In genomic region chr11:121516906-121517305, GRCm38 (mm10) we compare ENCODE assay signal across 19 mouse cellular contexts. TPM values are rescaled to one million over a fixed set of nuclear protein-coding genes. Genes with fewer than 3 reads are reported as not detected.
DNase-seq lines count a peak whose midpoint lies in the region; ATAC-seq and TF ChIP-seq lines count a peak whose summit lies in the region.
"Had no signal": no experiment of that assay in that cellular context is flagged by ENCODE, and none has a peak within 500 bp of the region (broad histone marks: within the 10 kb centered on the region; RNA-seq: fewer than 3 reads in every experiment).

No protein-coding gene starts in this region.

- peaks cover 14% of the 10 kb centered on the region; the same call in 1 of the 2 replicates for H3K79me2 ChIP-seq in liver, adult 2 months (ENCODE audit: control insufficient read depth, insufficient read depth, low read length)

- peak overlapping the region; percentile 60 for H3K9ac ChIP-seq in liver, adult 2 months (ENCODE audit: low read depth, low read length)
- H3K9ac ChIP-seq in liver, embryonic 11.5 days (ENCODE audit: low read depth, low read length) = no peak overlapping the region
- no peak overlapping the region for H3K9ac ChIP-seq in intestine, embryonic 16.5 days (ENCODE audit: low read depth, low read length)
- H3K9ac ChIP-seq in stomach, embryonic 16.5 days (ENCODE audit: low read length) = no peak overlapping the region
- H3K9ac ChIP-seq: embryonic facial prominence, embryonic 12.5 days; heart, embryonic 12.5 days; hindbrain, embryonic 15.5 days; liver, embryonic 13.5 days had no signal

- WGBS in liver, adult 2 months = 10% methylated on average over 3 of the region's 3 CpGs
- 89% methylated on average over 3 of the region's 3 CpGs for WGBS in liver, embryonic 11.5 days
- WGBS in intestine, embryonic 16.5 days = 56% methylated on average over 3 of the region's 3 CpGs
- WGBS in stomach, embryonic 16.5 days = 55% methylated on average over 3 of the region's 3 CpGs

- DNase-seq in liver, adult 2 months (ENCODE audit: extremely low read depth, low read depth, low spot score) = peak; percentile 96
- no peak for DNase-seq in liver, embryonic 11.5 days (ENCODE audit: low spot score)
- peak; percentile 67 for DNase-seq in kidney, postnatal 14 days
- no peak for DNase-seq in c-Kit-positive CD71-positive TER-119-positive erythroid progenitor cells, embryonic 14.5 days (ENCODE audit: low spot score)
- no peak for DNase-seq in left cerebral cortex, adult 8-10 months (ENCODE audit: low spot score in 2 of 2)
- DNase-seq: adrenal gland, postnatal 25 days; cerebellum, adult 2 months; heart, postnatal 36 days; liver, embryonic 13.5 days; right cerebral cortex, adult 18-20 months; spleen, adult 18-20 months; thymus, postnatal 14 days had no signal

- H3K4me2 ChIP-seq in liver, embryonic 11.5 days = no peak overlapping the region
- H3K4me2 ChIP-seq in intestine, embryonic 16.5 days (ENCODE audit: low read depth, low read length) = no peak overlapping the region
- peak overlapping the region; percentile 36 for H3K4me2 ChIP-seq in stomach, embryonic 16.5 days (ENCODE audit: low read depth, low read length)
- H3K4me2 ChIP-seq: embryonic facial prominence, embryonic 12.5 days; heart, embryonic 12.5 days; hindbrain, embryonic 15.5 days; liver, embryonic 13.5 days had no signal

- H3K4me3 ChIP-seq in liver, adult 2 months (ENCODE audit: insufficient read depth, low read depth, low read length) = peak overlapping the region; percentile 32
- H3K4me3 ChIP-seq in liver, embryonic 11.5 days (ENCODE audit: low read depth, low read length) = no peak overlapping the region
- H3K4me3 ChIP-seq in intestine, embryonic 16.5 days (ENCODE audit: low read length) = no peak overlapping the region
- peak overlapping the region; percentile 29 for H3K4me3 ChIP-seq in stomach, embryonic 16.5 days (replicated peaks; ENCODE audit: low read length)
- H3K4me3 ChIP-seq: embryonic facial prominence, embryonic 12.5 days; forebrain, embryonic 10.5 days; heart, embryonic 12.5 days; hindbrain, embryonic 15.5 days; liver, embryonic 13.5 days had no signal

- H3K4me1 ChIP-seq in liver, adult 2 months (ENCODE audit: control insufficient read depth, insufficient read depth, low read length) = peaks cover 20% of the 10 kb centered on the region
- no peaks in the 10 kb centered on the region for H3K4me1 ChIP-seq in liver, embryonic 11.5 days (replicated peaks; ENCODE audit: control insufficient read depth, insufficient read depth, low read length)
- peaks cover 16% of the 10 kb centered on the region for H3K4me1 ChIP-seq in intestine, embryonic 16.5 days (ENCODE audit: control insufficient read depth, insufficient read depth, low read length)
- H3K4me1 ChIP-seq in stomach, embryonic 16.5 days (ENCODE audit: control insufficient read depth, insufficient read depth, low read length) = peaks cover 14% of the 10 kb centered on the region; the same call in 1 of the 2 replicates

- no peak for ATAC-seq in liver, embryonic 11.5 days (replicated peaks; ENCODE audit: low FRiP score)
- peak; percentile 63 for ATAC-seq in intestine, embryonic 16.5 days
- ATAC-seq in stomach, embryonic 16.5 days (ENCODE audit: insufficient read depth, low FRiP score) = peak; percentile 57; the same call in 1 of the 2 replicates

- H3K36me3 ChIP-seq in liver, adult 2 months (ENCODE audit: control insufficient read depth, insufficient read depth, low read length) = peaks cover 4% of the 10 kb centered on the region; the same call in 1 of the 2 replicates
- H3K36me3 ChIP-seq in liver, embryonic 11.5 days (ENCODE audit: control insufficient read depth, insufficient read depth, low read length) = no peaks in the 10 kb centered on the region
- no peaks in the 10 kb centered on the region for H3K36me3 ChIP-seq in intestine, embryonic 16.5 days (ENCODE audit: control insufficient read depth, insufficient read depth, low read length)
- H3K36me3 ChIP-seq in stomach, embryonic 16.5 days (ENCODE audit: control insufficient read depth, insufficient read depth, low read length) = no peaks in the 10 kb centered on the region
- H3K36me3 ChIP-seq: embryonic facial prominence, embryonic 12.5 days; heart, embryonic 12.5 days; hindbrain, embryonic 15.5 days had no signal

- TF ChIP-seq POLR2A in liver, adult 2 months (IDR thresholded peaks at IDR 0.05; ENCODE audit: extremely low read depth, insufficient read depth, low read length) = no peak

- peak overlapping the region; percentile 100 for H3K27ac ChIP-seq in liver, adult 2 months (replicated peaks; ENCODE audit: insufficient read depth, low read depth, low read length)
- H3K27ac ChIP-seq in liver, embryonic 11.5 days (ENCODE audit: low read depth, low read length) = no peak overlapping the region
- H3K27ac ChIP-seq in intestine, embryonic 16.5 days (ENCODE audit: low read length) = no peak overlapping the region
- H3K27ac ChIP-seq in stomach, embryonic 16.5 days (ENCODE audit: low read length) = peak overlapping the region; percentile 84
- H3K27ac ChIP-seq: embryonic facial prominence, embryonic 12.5 days; forebrain, embryonic 10.5 days; hindbrain, embryonic 15.5 days; liver, embryonic 13.5 days had no signal

- no peak for TF ChIP-seq CTCF in liver, adult 2 months (IDR thresholded peaks at IDR 0.05; ENCODE audit: low read depth, low read length)

- no peaks in the 10 kb centered on the region for H3K27me3 ChIP-seq in liver, adult 2 months (ENCODE audit: control insufficient read depth, insufficient read depth, low read length)
- no peaks in the 10 kb centered on the region for H3K27me3 ChIP-seq in liver, embryonic 11.5 days (replicated peaks; ENCODE audit: control insufficient read depth, insufficient read depth, low read length)
- no peaks in the 10 kb centered on the region for H3K27me3 ChIP-seq in intestine, embryonic 16.5 days (replicated peaks; ENCODE audit: control insufficient read depth, insufficient read depth, low read length)
- H3K27me3 ChIP-seq in stomach, embryonic 16.5 days (ENCODE audit: control insufficient read depth, insufficient read depth, low read length) = no peaks in the 10 kb centered on the region
- H3K27me3 ChIP-seq: embryonic facial prominence, embryonic 12.5 days; heart, embryonic 12.5 days; hindbrain, embryonic 15.5 days; liver, embryonic 13.5 days had no signal

- no peaks in the 10 kb centered on the region for H3K9me3 ChIP-seq in liver, embryonic 11.5 days (ENCODE audit: control insufficient read depth, low read length)
- H3K9me3 ChIP-seq in intestine, embryonic 16.5 days (ENCODE audit: control insufficient read depth, low read length) = no peaks in the 10 kb centered on the region
- H3K9me3 ChIP-seq in stomach, embryonic 16.5 days (replicated peaks; ENCODE audit: control insufficient read depth, low read length) = no peaks in the 10 kb centered on the region
- H3K9me3 ChIP-seq: embryonic facial prominence, embryonic 12.5 days; forebrain, embryonic 10.5 days; heart, embryonic 12.5 days; hindbrain, embryonic 15.5 days; liver, embryonic 13.5 days had no signal

RNA-seq across cellular contexts. Expression of gene Zfp750, which starts 2.2 kb away (rescaled TPM):
- 1.0 and 2.8 TPM in 2 replicates for total RNA-seq in liver, adult 2 months (2014; rRNA removed)
- polyA plus RNA-seq in liver, adult 2 months (2012; rRNA removed) = 2.7 and 3.5 TPM in 2 replicates
- polyA plus RNA-seq in liver, embryonic 11.5 days (2014; fragmentation: Nextera tagmentation; extraction: Ambion mirVana) = 0.16 and 0.26 TPM in 2 replicates
- polyA plus RNA-seq in intestine, embryonic 16.5 days (2015; fragmentation: Nextera tagmentation; extraction: Ambion mirVana) = 0.50 and 0.62 TPM in 2 replicates
- 18.3 and 25.8 TPM in 2 replicates for polyA plus RNA-seq in stomach, embryonic 16.5 days (2015; fragmentation: Nextera tagmentation; extraction: Ambion mirVana)
- under 1 TPM; 0.14 to 0.30 (median 0.15) TPM for total RNA-seq in left cerebral cortex, adult 8-10 months (2022)
- total RNA-seq: common myeloid progenitor, adult 5-6 weeks; heart, postnatal 36 days had no signal

Comparison
In these comparisons a context has a peak if more than half of its experiments do, and no peak if none do; other contexts are left out.
1. DNase-seq: peak in liver, adult 2 months (single experiment) and kidney, postnatal 14 days (single experiment); none in liver, embryonic 11.5 days (single experiment), c-Kit-positive CD71-positive TER-119-positive erythroid progenitor cells, embryonic 14.5 days (single experiment) and left cerebral cortex, adult 8-10 months (0 of 2).
2. H3K27ac ChIP-seq: peak in liver, adult 2 months (single experiment) and stomach, embryonic 16.5 days (single experiment); none in liver, embryonic 11.5 days (single experiment) and intestine, embryonic 16.5 days (single experiment).
3. H3K4me3 ChIP-seq: peak in liver, adult 2 months (single experiment) and stomach, embryonic 16.5 days (single experiment); none in liver, embryonic 11.5 days (single experiment) and intestine, embryonic 16.5 days (single experiment).